Mouse (Mus musculus) erythroblast, embryonic 14.5 days (primary cell): ENCODE data around the gene Osbpl6.

Experiments used
- GATA1 ChIP-seq: IDR thresholded peaks from 2 replicates; pipeline ENCODE4 v1.6.1; 2012; ENCODE audit warnings: low read length, inconsistent platforms, mixed read lengths
- TAL1 ChIP-seq: IDR thresholded peaks from 3 replicates; pipeline ENCODE4 v1.6.1; 2012; ENCODE audit warnings: low read length, inconsistent platforms, mixed read lengths

DNA sequence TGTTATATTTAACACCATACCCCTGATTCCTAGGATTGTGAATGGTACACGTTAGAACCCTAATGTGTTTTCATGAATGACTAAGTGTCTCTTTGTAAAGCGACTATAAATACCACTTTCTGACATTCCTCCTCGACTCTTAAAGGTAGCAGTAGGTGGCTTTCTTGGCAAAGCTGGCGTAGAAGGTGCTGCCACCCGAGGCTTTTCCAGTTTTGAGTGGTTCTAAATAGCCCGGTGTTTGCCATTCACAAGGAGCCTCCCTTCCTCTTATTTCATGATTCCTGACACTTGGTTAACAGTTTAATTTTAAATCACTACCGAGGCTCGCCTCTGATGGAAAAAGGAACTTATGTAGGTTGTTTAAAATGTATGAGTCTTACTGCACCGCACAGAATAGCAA is 64.1 kb downstream of the Osbpl6 start:
- no peak for TF ChIP-seq GATA1
- TF ChIP-seq TAL1: no peak
